Mouse (Mus musculus) lung, adult 2 months (tissue): ENCODE data around the gene Rbms3.

Experiments used
- CTCF ChIP-seq: fragments of 200-500 bp; IDR thresholded peaks from 2 replicates; pipeline ENCODE4 v1.5.1; 2011; ENCODE audit warnings: mild to moderate bottlenecking, low read length, control low read depth; ENCODE audit not compliant: insufficient read depth
- POLR2A ChIP-seq: fragments of 200-500 bp; IDR thresholded peaks from 2 replicates; pipeline ENCODE4 v1.6.1; 2011; ENCODE audit warnings: low read depth, mild to moderate bottlenecking, control low read depth, low read length, borderline replicate concordance; ENCODE audit errors: extremely low read depth

- no peak for TF ChIP-seq POLR2A
- TF ChIP-seq CTCF = no peak
These were observed 541.4 kb downstream of the Rbms3 start for GRCm38 (mm10) chr9:117088309-117088708.
